Comparison of ENCODE assay signal across 10 mouse cellular contexts in the genomic region with DNA sequence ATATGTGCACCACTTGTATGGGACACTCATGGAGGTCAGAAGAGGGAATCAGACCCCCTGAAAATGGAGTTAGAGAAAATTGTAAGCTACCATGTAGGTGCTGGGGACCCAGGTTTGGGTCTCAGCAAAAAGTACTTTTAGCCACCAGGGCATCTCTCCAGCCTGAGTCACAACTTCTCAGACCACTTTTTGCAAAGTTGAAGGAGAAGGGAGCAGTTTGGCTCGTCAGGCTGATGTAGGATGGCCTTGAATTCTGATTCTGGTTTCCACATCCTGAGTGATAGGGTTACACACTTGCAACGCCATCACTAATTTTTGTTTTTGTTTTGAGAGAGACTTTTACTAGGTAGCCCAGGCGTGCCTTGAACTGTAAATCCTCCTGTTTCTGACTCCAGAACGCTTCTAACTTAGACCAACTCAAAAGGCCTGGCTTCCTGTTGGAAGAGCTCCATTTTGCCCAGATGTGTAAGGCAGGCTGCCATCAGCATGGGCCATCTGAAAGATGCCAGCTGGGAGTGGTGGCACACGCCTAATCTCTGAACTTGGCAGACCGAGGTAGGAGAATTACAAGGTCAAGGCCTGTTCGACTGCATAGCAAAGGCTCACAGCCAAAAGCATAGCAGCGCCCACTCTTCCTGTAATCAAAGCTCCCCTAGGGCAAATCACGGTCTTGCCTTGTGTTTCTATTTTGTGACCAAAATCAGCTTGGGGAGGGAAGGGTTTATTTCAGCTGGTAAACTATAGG. TPM values are rescaled to one million over a fixed set of nuclear protein-coding genes. Genes with fewer than 3 reads are reported as not detected.
DNase-seq lines count a peak whose midpoint lies in the region; ATAC-seq and TF ChIP-seq lines count a peak whose summit lies in the region.
"Had no signal": no experiment of that assay in that cellular context is flagged by ENCODE, and none has a peak within 500 bp of the region (broad histone marks: within the 10 kb centered on the region; RNA-seq: fewer than 3 reads in every experiment).

No protein-coding gene starts in this region.

- H3K27me3 ChIP-seq in lung, embryonic 14.5 days (ENCODE audit: insufficient read depth, low read length), result no peaks in the 10 kb centered on the region

- H3K9ac ChIP-seq in lung, embryonic 14.5 days, result no peak overlapping the region

- no peak for TF ChIP-seq CTCF in gastrocnemius, adult 2 months (IDR thresholded peaks at IDR 0.05)
- no peak for TF ChIP-seq CTCF in lung, embryonic 14.5 days (IDR thresholded peaks at IDR 0.05; ENCODE audit: low read depth)

- no peak overlapping the region for H3K4me3 ChIP-seq in gastrocnemius, adult 2 months
- no peak overlapping the region for H3K4me3 ChIP-seq in lung, embryonic 14.5 days (ENCODE audit: low read depth, low read length)

- 62% methylated on average over 9 of the region's 9 CpGs for WGBS in lung, embryonic 14.5 days

- ATAC-seq in lung, embryonic 14.5 days (ENCODE audit: insufficient read depth), result no peak

- intact Hi-C loops in gastrocnemius, postnatal 36 days (cut with DNase I), result no loop called here
- intact Hi-C loops in gastrocnemius, adult 2 months (cut with DNase I), result no loop called here

- peak; percentile 16 for DNase-seq in gastrocnemius, adult 18-20 months (ENCODE audit: low spot score)
- DNase-seq in gastrocnemius, postnatal 36 days, result no peak
- peak; percentile 71 for DNase-seq in 3T3-L1 (ENCODE audit: low read depth, low spot score)
- peak; percentile 42 for DNase-seq in gastrocnemius, adult 2 months
- peak; percentile 13 for DNase-seq in lung, embryonic 14.5 days
- DNase-seq in thymus, postnatal 36 days, result no peak
- DNase-seq in cerebellum, adult 18-20 months, result no peak
- DNase-seq in spleen, postnatal 14 days (ENCODE audit: low spot score in 2 of 2), result no peak
- DNase-seq: embryo, embryonic 11 days; right cerebral cortex, adult 18-20 months had no signal

- H3K4me1 ChIP-seq in lung, embryonic 14.5 days (ENCODE audit: insufficient read depth), result no peaks in the 10 kb centered on the region

- H3K9me3 ChIP-seq in lung, embryonic 14.5 days (ENCODE audit: low read depth, low read length), result no peaks in the 10 kb centered on the region

- H3K4me2 ChIP-seq in lung, embryonic 14.5 days, result no peak overlapping the region

- H3K36me3 ChIP-seq in lung, embryonic 14.5 days (ENCODE audit: insufficient read depth), result no peaks in the 10 kb centered on the region

- H3K27ac ChIP-seq in gastrocnemius, adult 2 months, result no peak overlapping the region
- no peak overlapping the region for H3K27ac ChIP-seq in lung, embryonic 14.5 days (ENCODE audit: low read depth)

RNA-seq across cellular contexts. Expression of gene Dnajc28, which starts 9.2 kb away (rescaled TPM):
- total RNA-seq in gastrocnemius, adult 18-20 months (2021), result 10 to 100 TPM; 19.8 to 20.5 TPM
- 10 to 100 TPM; 12.7 to 15.6 TPM for total RNA-seq in gastrocnemius, postnatal 36 days (2021)
- 10 to 100 TPM; 15.8 to 21.8 TPM for total RNA-seq in gastrocnemius, adult 2 months (2021)
- polyA plus RNA-seq in lung, embryonic 14.5 days (2014; fragmentation: Nextera tagmentation; extraction: Ambion mirVana), result 2.5 and 2.7 TPM in 2 replicates

RNA-seq across cellular contexts. Expression of gene Tmem50b, which starts 12.1 kb away (rescaled TPM):
- 10 to 100 TPM; 13.1 to 15.1 TPM for total RNA-seq in gastrocnemius, adult 18-20 months (2021)
- total RNA-seq in gastrocnemius, postnatal 36 days (2021), result 10 to 100 TPM; 13.7 to 16.4 TPM
- 10 to 100 TPM; 16.0 to 17.7 TPM for total RNA-seq in gastrocnemius, adult 2 months (2021)
- polyA plus RNA-seq in lung, embryonic 14.5 days (2014; fragmentation: Nextera tagmentation; extraction: Ambion mirVana), result 33.1 and 37.2 TPM in 2 replicates

RNA-seq across cellular contexts. Expression of gene Gart, which starts 37.1 kb away (rescaled TPM):
- total RNA-seq in gastrocnemius, adult 18-20 months (2021), result 10 to 100 TPM; 60.8 to 64.6 TPM
- total RNA-seq in gastrocnemius, postnatal 36 days (2021), result 10 to 100 TPM; 48.3 to 57.9 TPM
- total RNA-seq in gastrocnemius, adult 2 months (2021), result 10 to 100 TPM; 58.4 to 66.2 TPM
- 113 and 129 TPM in 2 replicates for polyA plus RNA-seq in lung, embryonic 14.5 days (2014; fragmentation: Nextera tagmentation; extraction: Ambion mirVana)

RNA-seq across cellular contexts. Expression of gene Son, which starts 37.6 kb away (rescaled TPM):
- total RNA-seq in gastrocnemius, adult 18-20 months (2021), result 10 to 100 TPM; 92.4 to 97.4 TPM
- total RNA-seq in gastrocnemius, postnatal 36 days (2021), result 100 to 1,000 TPM in 1 of 2 experiments, 10 to 100 TPM in 1; 87.4 to 101 TPM
- total RNA-seq in gastrocnemius, adult 2 months (2021), result 100 to 1,000 TPM; 113 to 116 TPM
- 149 and 155 TPM in 2 replicates for polyA plus RNA-seq in lung, embryonic 14.5 days (2014; fragmentation: Nextera tagmentation; extraction: Ambion mirVana)

Comparison
In these comparisons a context has a peak if more than half of its experiments do, and no peak if none do; other contexts are left out.
1. DNase-seq: peak in gastrocnemius, adult 18-20 months (single experiment), 3T3-L1 (single experiment), gastrocnemius, adult 2 months (single experiment) and lung, embryonic 14.5 days (single experiment); none in gastrocnemius, postnatal 36 days (0 of 2), thymus, postnatal 36 days (0 of 2), cerebellum, adult 18-20 months (0 of 2) and spleen, postnatal 14 days (0 of 2).